Mouse (Mus musculus) liver (tissue): ENCODE data around the gene Ppm1g.

Experiments
- DNase-seq: peaks from one replicate; pipeline ENCODE4 v3.0.0-alpha.2; 2020; ENCODE audit warnings: mixed read lengths

Ppm1g gene

DNA sequence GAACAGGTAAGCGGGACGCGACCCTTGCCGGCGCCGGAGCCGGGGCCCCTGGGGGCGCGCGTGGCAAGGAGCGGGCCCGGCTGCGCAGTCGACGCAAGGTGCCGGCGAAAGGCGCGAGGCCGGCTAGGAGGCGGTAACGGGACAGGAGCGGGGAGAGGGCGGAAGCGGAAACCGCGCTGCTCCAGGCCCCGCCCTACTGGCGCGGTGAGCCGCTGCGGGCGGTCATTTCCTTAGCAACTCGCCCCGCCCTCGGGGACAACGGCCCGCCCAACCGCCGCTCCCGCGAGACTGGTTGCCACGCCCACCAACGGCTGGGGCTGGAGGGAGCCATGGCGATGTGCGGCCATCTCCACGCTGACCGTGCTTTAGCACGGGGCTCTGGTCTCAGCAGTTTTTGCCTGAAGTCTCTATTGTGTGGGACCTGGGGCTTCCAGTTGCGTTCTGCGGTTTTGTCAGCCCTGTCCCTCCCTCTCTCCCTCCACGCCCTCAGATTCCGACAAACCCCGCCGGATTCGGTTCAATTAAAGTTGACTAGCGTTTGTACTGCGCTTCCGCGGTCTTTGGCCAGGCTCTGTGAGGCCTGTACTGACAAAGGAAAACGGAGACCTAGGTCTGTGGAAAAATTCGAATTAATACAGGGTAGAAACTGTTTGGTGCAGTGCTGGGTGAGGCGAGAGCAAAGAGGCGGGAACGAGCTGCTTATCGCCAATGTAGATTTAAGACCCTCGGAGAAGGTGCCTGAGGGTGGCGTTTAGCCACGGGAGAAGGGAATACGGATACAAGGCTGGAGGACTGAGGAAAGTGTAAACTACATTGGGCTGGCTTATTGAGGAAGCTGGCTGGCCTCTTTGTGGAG, at the start of gene Ppm1g:
Ppm1g (minus strand) TSS at position 240 of the 856 bp plus-strand sequence.
- peak; percentile 99 for DNase-seq

DNA sequence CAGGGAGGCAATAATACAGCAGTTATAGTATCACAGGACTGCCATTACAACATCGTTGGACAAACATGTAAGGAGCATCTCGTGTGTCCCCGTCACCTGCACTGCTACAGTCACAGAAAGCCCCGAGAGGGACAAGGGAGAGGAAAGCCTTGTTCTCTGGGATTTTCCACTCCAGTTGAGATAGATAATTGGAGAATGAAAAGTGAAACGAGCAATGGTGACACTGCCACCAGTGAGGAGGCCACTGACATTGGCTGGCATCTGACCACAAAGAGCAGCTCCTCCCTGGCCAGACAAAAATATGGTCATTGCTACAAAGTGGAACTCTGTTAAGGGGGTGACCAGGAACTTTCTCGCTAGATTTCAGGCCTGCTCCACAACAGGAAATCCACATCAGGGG, 47.2 kb upstream of the Ppm1g start:
- DNase-seq, result no peak

DNA sequence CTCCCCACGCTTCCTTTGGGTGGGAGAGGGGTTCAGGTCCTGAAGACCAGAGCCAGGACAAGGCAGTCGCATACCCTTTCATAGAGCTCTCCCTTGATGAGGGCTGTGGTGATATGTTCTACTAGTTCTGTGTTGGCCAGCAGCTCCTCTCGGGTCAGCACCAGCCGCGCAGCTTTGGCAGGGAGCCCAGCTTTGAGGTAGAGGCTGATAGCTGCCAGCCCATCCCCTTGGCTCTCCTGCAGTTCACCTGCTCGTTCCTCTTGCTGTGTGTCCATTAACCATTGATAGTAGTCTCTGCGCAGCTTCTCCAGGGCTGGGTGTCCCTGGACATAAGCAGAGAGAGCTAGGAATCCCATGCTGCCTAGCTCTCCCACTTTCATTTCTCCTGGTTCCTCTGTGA, 45.6 kb upstream of the Ppm1g start:
- DNase-seq, result no peak

DNA sequence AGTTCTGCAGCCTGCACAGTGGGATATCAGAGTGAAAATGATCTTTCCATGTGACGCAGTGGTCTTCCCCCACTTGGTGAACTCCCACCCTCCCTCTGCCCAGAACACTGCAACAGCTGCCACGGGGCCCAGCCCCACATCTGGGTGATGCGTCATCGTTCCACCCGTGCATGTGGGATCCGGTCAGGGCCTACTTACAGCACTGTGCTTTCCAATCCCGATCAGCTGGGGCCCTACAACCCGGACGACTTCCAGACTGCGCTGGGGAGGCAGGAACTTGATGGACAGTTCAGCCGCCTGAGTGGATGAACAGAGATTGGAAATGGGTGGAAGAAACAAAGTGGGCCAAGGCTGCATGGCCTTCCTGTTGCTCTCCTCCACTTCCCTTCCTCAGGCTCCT, 37.1 kb upstream of the Ppm1g start:
- no peak for DNase-seq

DNA sequence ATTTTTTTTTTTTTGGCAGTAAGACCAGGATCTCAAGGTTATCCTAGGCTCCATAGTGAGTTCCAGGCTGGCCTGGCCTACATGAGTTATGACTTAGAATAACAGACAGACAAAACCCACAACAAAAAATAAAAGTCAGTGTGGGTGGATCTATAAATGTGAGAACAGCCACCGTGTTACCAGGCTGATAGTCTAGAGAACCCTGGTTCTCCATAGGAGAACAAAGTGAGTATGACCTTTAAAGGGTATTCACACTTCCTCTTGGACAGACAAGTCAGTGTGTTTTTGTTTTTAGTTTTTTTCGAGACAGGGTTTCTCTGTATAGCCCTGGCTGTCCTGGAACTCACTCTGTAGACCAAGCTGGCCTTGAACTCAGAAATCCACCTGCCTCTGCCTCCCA, 35.5 kb upstream of the Ppm1g start:
- DNase-seq, result no peak

DNA sequence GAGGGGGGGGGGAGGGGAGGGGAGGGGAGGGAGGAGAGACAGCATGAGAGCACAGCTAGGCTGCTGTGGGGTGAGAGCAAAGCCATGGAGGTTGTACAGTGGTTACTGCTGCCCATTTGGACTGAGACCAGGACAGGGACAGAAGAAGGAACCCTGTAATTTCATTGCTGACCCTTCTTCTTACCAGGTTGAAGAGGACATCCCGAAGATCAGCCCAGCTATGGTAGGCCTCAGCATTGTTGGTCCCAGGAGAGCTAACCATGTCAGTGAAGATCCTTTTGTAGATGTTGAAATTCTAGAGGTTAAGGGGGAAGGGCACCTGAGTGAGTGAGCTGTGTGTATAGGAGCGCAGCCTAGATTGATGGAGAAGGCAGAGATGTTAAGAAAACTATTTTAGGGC, 34.9 kb upstream of the Ppm1g start:
- DNase-seq, result no peak

DNA sequence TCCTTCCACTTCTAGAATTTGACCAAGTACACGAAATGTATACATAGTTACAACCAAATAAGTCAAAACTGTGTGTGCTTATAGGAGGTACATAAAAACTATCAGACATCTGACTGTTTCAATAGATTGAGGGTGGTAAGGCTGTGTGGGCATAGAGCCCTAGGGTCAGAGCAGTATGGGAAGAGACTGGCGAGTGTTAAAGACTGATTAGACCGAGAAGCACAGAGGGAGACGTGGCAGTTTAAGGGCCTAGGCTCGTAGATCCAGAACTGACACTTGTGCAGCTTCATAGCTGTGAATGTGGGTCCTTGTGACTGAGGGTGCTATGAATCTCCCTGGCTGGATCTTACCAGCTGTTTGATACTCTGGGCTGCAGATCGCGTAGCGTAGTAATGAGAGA, 34.4 kb upstream of the Ppm1g start:
- DNase-seq, result no peak

DNA sequence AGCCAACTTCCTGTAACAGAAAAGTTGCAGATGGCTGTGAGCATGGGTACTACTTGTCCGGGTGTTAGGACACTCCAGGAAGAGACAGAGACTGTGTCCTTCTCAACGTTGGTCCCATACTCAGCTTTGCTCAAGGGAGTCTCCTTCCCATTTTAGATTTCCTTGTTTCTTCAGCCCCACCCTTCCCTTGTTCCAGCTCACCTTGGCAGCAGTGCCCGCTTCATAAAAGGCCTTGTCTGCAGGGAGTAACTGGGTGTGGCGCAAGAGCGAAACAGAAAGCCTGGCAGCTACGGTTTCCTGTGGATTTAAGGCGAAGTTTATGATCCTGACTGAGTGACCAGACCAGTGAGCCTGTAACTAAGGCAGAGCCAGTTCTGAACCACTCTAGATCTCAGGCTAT, 34.0 kb upstream of the Ppm1g start:
- no peak for DNase-seq

DNA sequence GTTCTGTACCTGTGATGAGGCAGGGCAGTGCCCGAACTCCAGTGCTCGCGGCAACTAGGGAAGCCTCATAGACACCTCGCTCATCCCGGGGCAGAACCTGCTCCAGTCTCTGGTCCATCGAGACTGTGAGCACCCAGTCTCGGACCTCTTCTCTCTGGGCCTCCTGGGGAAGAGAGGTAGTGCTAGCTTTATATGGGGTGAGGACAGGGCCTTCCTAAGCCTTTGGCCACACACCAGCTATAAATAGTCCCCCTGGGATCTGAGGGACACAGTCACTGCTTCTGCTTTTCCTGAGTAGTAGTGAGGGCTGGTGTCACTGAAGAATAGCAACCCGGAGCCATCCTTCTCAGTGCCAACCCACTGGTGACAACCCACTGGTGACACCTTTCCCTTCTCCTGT, 33.3 kb upstream of the Ppm1g start:
- DNase-seq, result no peak

DNA sequence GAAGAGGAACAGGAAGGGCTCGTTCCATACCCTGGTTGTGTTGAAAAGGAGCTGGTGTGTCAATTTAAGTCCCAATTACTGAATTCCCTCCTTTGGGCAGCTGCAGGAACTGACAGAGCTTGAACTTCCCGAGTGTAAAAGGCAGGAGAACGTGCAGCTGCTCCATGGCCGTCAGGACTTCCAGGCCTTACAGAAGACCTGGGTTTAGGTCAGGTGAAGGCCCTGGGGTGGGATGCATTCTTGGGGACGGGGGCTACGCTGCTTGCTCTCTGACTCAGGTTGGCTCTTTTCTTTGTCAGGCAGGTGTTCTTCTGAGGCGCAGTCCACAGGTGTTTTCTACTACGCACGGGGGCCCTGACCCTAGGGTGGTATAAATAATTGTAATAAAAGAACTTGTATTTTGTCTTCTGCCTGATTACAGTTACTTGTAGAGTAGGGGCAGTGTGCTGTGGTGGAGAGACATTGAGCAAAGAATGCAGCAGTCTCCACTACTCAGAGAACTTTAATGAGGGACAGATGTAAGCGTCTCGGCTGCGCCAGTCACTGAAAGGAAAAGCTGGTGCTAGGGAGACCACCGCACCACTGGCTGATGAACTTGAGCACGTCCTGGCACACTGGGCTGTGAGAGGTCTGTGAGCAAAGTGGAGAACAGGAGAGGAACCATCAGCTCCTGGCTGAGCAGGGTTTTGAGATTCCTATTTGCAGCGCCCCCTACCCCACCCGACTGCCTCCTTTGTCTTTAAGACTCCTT, 32.5 kb upstream of the Ppm1g start:
- DNase-seq, result no peak

DNA sequence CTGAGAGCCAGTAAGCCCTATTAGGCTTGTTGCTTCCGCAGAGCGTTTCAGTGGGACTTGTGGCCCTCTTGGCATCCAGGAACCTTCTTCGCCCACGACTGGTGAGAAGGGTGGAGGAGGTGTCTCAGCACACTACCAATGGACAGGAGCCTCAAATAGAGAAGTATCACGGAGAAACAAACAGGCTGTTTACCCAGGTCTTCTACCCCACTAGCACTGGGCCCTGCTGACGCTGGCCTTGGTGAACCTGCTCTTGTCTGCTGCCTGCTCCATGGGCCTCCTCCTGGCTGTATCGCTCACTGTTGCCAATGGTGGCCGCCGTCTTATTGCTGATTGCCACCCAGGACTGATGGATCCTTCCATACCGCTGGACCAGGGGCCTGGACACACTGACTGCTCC, 31.7 kb upstream of the Ppm1g start:
- no peak for DNase-seq

DNA sequence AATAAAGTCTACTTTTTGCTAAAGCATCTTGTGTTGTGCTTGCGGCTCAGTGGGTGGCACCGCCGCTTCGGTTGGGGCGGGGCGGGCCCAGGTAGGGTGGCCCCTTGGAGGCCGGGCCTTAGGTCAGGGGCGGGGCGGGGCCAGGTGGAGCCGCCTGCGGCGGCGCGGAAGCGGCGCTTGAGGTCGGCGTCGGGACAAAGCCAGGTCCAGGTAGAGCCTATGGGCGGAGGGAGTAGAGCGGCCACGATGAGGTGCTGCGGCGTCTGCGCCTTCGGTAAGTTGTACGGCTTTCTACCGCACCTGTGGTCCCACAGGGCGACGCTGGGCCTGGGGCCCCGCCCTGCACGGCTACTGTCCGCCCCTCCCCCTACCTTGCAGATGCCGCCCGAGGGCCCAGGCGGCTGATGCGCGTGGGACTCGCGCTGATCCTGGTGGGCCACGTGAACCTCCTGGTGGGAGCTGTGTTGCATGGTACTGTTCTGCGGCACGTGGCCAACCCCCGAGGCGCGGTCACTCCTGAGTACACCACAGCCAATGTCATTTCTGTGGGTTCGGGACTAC, 31.1 kb upstream of the Ppm1g start, which contains the start of gene Krtcap3:
Krtcap3 (plus strand) TSS at position 151 of the 561 bp plus-strand sequence.
- DNase-seq, result peak; percentile 63

DNA sequence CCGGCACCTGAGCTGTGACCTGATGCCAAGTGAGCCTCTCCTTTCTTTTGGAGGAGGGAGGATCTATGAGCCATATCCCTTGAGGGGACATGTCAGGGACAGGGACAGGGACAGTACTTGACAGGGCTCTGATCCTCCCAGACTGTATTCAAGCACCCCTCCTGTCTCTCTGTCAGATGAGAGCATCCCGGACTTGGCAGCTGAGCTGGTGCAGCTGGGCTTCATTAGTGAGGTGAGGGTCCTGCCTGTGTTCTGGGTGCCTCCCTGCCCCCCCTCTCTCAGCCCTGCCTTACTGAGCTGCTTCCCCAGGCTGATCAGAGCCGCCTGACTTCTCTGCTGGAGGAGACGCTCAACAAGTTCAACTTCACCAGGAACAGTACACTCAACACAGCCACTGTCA, 30.2 kb upstream of the Ppm1g start:
- DNase-seq, result no peak

DNA sequence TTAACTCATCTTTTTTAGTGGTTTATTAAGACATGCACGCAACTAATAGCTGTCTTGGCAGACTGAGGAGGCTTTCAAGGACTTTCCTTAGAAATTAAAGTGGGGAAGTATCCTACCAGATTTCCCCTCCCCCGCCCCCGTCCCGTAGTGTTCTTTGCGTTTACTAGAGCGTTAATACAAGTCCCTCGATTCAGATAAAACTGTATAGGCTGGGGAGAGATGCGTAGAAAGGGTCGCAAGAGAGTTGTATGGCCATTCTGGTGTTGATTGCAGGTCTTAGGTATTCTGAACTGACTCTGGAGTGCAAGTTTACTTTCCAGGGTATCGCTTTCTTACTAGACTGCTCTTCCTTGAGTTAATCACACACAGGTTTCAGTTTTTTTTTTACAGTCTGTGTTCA, 21.7 kb upstream of the Ppm1g start:
- no peak for DNase-seq

DNA sequence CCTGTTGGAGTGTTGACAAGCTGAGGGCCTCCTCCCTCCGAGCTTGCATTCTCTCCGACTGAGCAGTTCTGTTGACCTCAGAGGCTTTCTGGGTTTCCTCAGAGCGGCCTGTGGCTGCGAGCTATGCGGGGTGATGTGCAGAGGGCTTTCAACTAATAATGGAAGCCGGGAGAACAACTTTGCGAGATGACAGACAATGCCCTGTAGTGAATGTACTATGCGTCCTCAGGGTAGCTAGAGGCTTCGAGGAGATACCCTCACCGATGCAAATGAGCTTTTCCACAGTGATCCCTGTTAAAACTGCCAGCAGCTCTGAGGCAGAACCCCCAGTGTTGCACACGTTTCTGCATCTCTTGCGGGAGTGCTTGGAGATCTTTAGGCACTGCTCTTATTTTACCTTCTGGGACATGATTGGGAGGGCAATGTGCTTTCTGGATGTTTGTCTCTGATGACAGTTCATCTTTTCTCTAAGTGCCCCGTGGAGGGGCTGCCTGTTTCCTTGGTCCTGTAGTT, 21.1 kb upstream of the Ppm1g start:
- DNase-seq, result no peak

DNA sequence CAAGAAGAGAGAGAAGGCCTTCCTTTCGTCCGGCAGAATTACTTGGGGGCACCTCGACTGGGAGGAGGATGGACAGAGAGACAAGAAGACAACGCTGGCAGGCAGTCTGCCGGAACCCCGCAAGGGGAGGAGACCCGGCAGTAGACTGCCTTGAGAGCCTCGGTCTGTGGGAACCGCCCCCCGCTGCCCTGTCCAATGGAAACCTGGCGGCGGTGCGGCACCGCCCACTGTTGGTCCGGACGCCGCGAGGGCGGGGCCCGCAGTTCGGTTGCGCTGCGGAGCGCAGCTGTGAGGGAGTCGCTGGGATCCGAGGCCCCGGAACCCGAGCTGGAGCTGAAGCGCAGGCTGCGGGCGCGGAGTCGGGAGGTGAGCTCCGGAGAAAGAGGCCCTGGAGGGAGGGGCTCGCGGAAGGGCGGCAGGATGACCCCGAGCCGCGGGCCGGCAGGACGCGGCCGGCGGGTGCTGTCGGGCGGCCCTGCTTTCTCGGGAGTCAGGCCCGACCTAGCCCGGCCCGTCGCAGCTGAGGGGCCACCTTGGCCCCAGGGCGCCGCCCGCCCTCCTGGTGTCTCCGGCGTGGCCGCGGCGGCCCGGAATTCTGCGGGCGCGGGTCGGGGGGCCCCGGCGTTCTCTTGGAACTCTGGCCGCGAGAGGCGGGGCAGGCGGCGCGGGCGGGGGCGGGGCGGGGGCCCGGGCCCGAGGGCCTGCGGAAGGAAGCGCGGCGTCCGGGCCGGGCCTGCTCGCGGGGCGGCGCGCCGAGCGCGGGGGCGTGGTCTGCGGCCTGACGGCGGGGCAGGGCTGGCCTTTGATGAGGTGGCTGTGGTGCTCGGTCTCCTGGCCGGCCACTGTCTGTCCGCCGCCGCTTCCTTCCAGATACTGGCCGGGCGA, 20.4 kb upstream of the Ppm1g start, which contains the start of the genes Nrbp1 and Gm9970:
Nrbp1 (plus strand) TSS at position 228 of the 885 bp plus-strand sequence.
Gm9970 (minus strand) TSS at position 596 of the 885 bp plus-strand sequence.
- peak; percentile 98 for DNase-seq

DNA sequence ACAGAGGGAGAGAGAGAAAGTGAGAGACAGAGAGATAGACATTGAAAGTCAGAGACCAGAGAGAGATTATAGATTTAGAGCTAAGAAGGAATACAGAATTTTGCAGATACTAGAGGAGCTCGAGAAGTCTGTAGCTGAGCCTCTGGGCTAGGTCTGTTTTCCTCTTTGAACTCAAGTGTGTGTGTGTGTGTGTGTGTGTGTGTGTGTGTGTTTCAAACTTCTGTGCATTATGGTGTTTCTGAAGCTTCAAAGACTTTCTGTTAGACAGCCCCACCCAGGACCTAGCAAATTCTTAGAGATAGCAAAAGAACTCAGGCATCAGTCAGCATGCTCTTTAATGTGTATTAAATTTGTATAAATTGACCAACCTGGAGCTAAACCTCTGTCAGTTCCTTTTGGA, 6.2 kb upstream of the Ppm1g start:
- DNase-seq, result no peak

DNA sequence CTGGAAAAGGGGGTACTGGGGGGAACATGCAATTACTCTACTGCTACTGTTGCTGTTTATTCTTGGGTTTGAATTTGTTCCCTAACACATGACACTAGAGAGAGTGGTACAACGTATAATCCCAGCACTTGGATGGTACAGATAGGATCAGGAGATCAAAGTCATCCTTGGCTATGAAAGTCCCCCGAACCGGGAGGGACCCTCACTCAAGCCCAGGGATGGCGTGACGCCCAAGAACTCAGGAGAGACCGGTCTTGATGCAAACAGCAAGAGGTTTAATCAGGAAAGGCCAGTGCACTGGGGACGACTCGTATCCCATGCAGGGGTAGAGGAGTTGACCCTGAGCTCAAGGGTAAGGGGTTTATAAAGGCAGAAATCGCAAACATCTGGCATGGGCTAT, 2.2 kb upstream of the Ppm1g start:
- DNase-seq, result no peak

DNA sequence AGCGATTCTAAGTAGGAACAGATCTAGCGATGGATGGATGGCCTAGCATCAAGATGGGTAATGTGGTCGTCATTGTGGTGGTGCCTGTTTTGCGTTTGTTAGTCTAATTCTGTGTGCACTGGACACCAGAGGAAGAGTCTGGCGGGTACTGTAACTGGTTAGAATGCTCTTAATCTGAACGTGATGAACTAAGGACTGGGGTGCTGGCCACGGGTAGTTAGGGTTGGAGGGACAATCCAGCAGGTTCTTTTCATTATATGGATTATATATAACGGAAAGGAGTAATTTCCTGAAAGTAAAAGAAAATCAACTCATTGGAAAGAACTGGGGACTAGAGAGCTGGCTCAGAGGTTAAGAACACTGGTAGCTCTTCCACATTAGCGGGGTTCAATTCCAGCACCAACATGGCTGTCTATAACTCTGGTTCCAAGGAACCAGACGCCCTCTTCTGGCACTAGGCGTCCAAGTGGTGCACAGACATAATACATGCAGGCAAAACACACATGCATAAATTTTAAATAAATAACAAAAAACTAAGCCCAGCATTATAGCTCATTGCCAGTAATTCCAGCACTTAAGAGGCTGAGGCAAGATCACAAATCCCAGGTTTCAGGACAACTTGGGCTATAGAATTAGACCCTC, 938 bp upstream of the Ppm1g start:
- peak; percentile 79 for DNase-seq

DNA sequence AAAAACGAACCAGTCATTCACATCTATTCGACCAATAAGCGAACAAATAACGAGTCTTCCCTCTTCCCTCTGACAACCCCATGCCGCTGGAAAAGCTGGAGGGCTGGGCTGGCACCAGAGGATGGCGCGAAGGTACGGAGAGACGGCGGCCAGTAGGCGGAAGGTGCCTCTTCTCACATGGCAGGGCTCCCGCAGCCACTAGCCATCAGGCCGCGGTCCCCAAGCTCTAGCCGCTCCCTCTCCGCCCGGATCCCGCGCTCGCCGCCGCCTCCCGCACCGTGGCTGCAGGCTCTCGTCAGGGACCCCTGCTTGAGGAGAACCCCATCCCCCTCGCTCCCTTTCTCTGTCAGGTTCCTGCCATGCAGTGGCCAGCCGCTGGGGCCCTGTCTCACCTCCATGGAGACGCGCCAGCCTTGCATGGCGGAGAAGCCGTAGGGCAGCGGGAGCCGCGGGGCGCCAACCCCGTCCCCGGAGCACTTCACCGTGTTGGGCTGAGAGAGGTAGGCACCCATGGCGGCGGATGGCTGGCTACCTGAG, 508 bp downstream of the Ppm1g start:
- peak; percentile 67 for DNase-seq

DNA sequence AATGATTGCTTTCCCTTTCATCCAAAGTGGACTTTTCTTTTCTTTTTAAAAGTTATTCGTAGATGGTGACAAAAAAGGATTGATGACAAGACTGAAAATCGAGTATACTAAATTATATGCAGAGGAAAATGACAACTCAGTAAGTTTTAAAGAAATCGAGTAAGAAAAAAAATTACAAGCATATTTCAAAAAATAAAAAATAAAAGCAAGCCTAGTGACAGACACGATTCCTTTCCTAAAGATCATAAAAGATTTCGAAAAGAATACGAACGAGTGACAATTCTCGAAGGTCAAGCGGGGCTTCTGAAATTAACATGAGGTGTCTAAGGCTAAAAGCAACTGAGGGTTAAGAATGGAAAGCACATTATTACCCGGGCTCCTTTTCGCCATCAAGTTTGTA, 1.0 kb downstream of the Ppm1g start:
- no peak for DNase-seq

DNA sequence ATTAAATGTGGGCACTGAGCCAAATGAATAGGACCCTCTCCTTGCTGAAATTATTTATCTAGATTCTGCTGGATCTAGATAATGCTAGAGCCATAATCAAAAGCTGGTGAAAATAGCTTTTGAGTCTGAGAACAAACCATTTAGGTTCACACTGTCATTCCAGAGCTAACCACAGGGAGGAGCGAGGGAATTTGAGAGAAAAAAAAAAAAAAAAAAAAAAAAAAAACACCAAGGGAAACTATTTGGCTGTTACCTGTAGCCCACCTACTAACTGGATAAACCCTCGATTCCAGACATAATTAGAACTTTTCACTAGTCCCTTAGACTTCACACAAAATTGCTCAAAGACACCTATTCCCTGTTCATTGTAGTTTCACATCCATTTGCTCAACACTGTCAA, 1.4 kb downstream of the Ppm1g start:
- no peak for DNase-seq
